Mouse (Mus musculus) T-helper 1 cell (primary cell): Measurements from ENCODE around the gene Jrkl.

Source experiments
- in situ Hi-C: fragments of 300-600 bp; cut with MboI, MseI; formaldehyde crosslinking; loops from one replicate; pipeline ENCODE4 v1.15.1; 2025; ENCODE audit warnings: high pct_unique_total_duplicates

Jrkl gene

GRCm38 (mm10) chr9:13245481-13245880, at the start of gene Jrkl:
Jrkl (minus strand) TSS chr9:13245829.
- in situ Hi-C loops, result loop anchor here (10.0 kb wide), 2 partner anchors 49 to 169 kb away; partner anchors contain the start of gene Maml2

DNA sequence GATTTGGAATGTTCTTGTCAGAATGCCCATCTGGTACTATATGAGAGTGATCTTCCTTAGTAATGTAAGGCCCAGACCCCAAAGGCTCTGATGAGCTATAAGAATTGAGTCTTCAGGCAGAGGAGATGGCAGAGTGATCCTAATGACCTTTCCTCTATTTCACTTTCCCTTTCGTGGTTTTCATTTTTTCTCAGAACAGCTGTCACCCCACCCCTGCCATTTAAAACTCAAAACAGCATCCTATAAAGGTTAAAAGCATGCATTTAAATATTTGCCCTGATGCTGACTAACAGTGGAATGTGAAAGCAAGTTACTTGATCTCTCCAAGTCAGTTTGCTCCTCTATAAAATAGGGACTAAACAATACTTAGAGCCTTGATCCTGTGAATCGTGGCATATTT, 41.9 kb upstream of the Jrkl start:
- in situ Hi-C loops, result no loop called here

DNA sequence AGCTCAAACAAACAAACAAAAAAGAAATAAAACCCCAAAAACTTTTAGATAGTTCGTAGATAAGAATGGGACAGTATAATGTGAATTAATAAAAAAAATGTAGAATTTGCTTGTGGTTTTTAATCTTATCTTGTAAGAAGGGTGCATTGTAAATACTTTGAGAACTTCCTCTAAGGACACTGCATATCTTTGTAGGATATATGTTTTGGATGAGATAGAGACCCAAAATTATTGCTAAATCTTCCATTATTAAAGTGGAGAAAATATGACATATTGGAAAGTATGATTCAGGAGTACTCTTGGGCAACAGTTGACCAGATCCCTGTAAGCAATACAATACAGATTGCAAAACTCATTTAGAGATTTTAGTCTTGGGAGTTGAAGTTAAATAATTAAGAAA, 27.6 kb upstream of the Jrkl start:
- in situ Hi-C loops, result no loop called here

GRCm38 (mm10) chr9:13260980-13261379, 15.4 kb upstream of the Jrkl start:
- in situ Hi-C loops, result no loop called here

DNA sequence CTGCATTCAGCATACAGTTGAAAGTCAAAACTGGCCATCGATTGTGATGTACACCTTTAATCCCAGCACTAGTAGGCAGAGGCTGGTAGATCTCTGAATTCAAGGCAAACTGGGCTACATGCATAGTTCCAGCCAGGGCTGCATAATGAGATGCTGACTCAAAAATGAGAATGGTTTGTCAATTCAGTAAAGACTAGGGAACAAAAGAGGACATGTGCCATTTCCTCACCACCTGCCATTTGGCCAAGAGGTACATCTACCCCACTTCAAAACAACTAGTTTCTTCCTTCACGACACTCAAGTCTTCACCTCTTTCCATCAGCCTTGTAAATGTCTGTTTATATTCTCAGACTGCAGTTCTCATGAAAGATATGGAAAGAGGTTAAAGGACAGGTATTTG, 12.5 kb upstream of the Jrkl start:
- in situ Hi-C loops, result no loop called here

- in situ Hi-C loops, result no loop called here
Observed at GRCm38 (mm10) chr9:13256726-13257125, 11.1 kb upstream of the Jrkl start.

DNA sequence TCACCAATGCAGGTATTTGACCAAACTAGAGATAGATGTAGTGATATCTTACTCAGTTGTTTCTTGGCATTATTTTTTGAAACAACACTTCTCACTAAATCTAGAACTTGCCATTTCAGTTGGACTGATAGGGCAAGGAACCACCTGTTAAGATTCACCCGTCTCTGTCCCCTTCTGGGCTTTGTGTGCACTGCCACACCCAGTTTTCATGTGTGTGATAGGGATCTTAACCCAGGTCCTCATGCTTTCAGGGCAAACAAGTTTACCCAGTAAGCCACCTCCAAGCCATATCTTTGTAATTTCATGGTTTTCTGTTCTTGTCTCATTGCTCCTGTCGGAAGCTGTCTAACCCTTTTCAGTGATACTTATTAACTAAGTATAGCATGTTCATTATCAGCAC, 5.6 kb upstream of the Jrkl start:
- in situ Hi-C loops, result no loop called here

DNA sequence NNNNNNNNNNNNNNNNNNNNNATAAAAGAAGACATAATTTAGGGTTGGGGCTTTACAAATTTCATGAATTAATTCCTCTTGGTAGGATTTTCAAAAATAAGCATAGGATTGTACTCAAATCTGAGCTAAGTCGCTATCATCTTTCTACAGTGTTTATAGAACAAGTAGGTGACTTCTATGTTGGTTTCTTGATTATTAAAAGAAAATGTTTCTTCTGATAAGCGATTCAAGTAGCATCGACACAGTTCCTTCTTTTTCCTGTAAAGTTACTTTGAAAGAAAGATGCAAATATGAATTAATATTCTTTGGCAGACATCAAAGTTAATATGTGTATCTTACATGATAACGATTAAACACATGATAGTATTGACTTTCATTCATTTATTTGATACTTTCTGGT, 2.5 kb upstream of the Jrkl start:
- in situ Hi-C loops, result loop anchor here (10.0 kb wide), 2 partner anchors 47 to 167 kb away; partner anchors contain the start of gene Maml2

- in situ Hi-C loops, result loop anchor here (10.0 kb wide), 2 partner anchors 48 to 168 kb away; partner anchors contain the start of gene Maml2
Observed at GRCm38 (mm10) chr9:13246815-13247638, 1.4 kb upstream of the Jrkl start, which contains the start of gene Ccdc82. Ccdc82 (plus strand) TSS chr9:13246955.

DNA sequence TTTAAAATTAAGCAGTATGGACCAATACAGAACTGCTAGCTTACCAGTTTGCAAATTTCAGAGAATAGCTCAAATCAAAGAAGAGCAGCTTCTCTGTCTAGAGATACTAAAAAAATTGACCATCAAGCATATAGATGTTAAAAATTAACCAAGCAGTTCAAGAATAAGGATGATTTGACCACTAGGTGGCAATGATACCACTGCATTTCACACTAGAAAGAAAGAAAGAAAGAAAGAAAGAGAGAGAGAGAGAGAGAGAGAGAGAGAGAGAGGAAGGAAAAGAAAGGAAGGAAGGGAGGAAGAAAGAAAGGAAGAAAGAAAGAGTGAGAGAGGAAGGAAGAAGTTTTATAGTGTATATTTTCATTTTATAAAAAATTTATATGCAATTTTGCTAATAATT, 3.3 kb downstream of the Jrkl start:
- in situ Hi-C loops, result loop anchor here (5.0 to 10.0 kb wide), 3 partner anchors 52 to 475 kb away; partner anchors contain the start of gene Maml2

DNA sequence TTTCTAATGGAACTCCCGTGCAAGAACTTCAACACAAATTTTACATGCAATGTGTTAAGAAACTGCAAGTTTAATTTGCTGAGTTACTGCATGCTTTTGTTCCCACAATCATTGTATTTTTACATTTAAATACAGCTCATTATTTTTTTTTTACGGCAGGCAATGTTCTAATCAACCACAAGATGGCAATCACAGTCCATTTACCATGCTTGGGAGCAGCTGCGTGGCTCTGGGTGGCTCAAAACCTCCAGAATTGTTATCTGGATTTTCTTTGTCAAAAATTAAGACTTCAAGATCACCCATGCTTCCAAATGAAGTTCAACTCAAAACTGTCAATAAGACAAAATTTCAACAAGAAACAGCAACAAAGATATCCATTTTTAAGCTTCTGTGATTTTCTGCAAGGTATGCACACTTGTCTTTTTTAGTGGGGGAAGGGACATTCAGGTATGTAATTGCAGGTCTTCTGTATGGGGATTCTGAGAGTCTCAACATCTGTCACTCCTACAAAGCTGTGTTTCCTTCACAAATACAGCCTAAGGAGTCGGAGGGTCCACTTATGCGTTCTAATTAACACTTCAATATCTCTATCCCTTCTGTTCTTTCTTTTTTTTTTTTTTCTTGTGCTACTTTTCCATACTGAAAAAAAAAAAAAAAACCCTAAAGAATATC, 13.9 kb downstream of the Jrkl start:
- in situ Hi-C loops, result no loop called here

GRCm38 (mm10) chr9:13230553-13230952, 15.1 kb downstream of the Jrkl start:
- in situ Hi-C loops, result no loop called here

GRCm38 (mm10) chr9:13225872-13226271, 19.8 kb downstream of the Jrkl start:
- in situ Hi-C loops, result loop anchor here (5.0 kb wide), 1 partner anchor 566 kb away; no protein-coding TSS in a partner anchor

DNA sequence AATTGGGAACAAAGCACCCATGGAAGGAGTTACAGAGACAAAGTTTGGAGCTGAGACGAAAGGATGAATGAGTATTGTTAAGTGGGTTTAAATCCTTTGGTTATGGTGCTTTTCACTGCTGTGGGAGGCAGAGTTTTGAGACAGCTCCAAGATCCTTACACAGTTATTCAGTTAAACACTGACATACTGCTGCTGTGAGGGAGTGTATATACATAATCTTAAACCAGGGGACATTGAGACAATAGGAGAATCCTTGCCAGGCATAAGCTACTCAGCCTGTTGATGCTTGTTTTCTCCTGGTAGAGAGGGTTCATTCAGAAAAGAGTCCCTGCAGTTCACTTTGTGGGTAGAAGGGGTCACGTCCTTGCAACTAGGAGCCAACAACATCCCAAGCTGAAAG, 39.3 kb downstream of the Jrkl start:
- in situ Hi-C loops, result no loop called here

DNA sequence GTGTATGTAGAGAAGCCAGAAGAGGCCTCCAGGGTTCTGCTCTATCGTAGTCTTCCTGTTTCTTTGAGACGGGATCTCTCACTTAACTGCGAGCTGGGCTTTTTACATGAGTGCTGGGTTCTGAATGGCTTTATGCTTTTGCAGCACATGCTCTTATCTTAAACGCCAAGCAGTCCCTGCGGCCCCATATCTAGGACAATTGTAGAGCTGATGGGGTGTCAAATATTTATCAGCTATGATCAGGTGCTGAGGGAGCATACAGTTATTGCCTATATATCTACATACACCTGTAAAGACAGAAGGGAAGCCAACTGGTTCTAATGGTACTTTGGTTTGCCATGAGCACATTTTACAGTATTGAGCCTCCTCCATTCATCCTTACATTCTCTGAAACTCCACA, 41.9 kb downstream of the Jrkl start:
- in situ Hi-C loops, result no loop called here

GRCm38 (mm10) chr9:13203109-13203508, 42.5 kb downstream of the Jrkl start:
- in situ Hi-C loops, result no loop called here

- in situ Hi-C loops, result no loop called here
Observed at GRCm38 (mm10) chr9:13200079-13200478, 45.5 kb downstream of the Jrkl start.

- in situ Hi-C loops, result loop anchor here (25.0 kb wide), 1 partner anchor 1283 kb away; no protein-coding TSS in a partner anchor
Observed at GRCm38 (mm10) chr9:13195762-13196161, 49.9 kb downstream of the Jrkl start.

DNA sequence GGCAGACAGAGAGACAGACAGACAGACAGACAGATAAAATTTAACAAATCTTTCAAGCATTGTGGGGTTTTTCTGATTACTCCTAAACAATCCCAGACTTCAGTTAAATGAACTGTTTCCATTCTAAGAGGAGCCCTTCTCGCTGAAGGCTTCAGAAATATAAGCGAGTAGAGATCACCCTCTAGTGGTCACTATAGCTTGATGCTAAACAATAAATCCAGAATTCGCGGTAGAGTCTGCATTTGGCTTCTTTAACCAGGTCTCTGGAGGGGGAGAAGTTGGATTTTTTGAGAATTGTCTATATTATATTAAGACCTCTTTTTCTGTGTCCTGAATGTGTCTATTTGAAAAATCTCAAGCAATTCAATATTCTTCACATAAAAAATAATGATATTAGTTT, 50.4 kb downstream of the Jrkl start:
- in situ Hi-C loops, result loop anchor here (25.0 kb wide), 1 partner anchor 1283 kb away; no protein-coding TSS in a partner anchor

GRCm38 (mm10) chr9:13194619-13195018, 51.0 kb downstream of the Jrkl start:
- in situ Hi-C loops, result loop anchor here (25.0 kb wide), 1 partner anchor 1282 kb away; no protein-coding TSS in a partner anchor
